Mouse (Mus musculus) megakaryocyte, embryonic 14.5 days (primary cell): Measurements from ENCODE around the gene Rbm38.

Source experiments
- FLI1 ChIP-seq: IDR thresholded peaks from 2 replicates; pipeline ENCODE4 v1.6.1; 2012; ENCODE audit warnings: low read length, inconsistent platforms, mixed read lengths
- GATA1 ChIP-seq: IDR thresholded peaks from 3 replicates; pipeline ENCODE4 v1.6.1; 2012; ENCODE audit warnings: mixed read lengths, low read length, inconsistent platforms, borderline replicate concordance

DNA sequence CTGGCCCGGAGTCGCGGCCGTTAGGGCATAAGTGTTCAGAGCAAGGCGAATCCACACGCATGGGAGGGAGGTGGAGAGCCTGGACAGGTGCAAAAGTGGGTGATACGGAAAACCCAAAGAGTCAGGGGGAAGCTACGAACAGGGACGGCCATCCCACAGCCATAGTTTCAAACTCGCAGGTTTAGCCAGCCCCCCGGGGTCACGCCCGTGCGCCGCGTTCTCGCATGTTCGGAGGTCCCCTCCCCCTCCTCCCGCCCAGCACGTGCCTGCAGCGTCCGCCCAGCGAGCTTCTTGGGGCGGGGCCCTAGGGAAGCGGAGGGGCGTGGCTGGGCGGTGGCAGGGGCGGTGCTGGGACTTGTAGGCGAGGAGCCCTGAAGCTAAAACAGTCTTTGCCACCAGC is 508 bp upstream of the Rbm38 start:
- TF ChIP-seq GATA1 = no peak
- no peak for TF ChIP-seq FLI1
